Comparison of ENCODE assay signal across 28 mouse cellular contexts in the genomic region with DNA sequence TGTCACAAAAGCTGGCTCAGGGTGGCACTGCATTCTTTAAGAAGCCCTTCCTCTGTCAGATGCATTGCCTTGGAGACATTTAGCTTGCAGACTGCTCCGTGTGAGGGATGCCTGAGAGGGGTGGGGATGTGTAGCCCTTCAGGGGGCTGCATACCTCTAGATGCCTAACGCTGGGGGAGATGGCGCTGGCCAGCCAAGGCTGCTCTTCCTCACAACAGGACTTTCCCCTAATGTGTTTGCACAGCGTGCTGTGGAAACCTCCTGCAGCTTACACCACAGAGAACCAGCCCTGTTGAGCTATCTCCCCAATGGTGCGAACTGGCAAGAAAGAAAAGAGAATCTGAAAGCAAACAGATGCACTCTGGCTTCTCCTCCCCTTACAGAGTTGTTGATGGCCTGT. TPM values are rescaled to one million over a fixed set of nuclear protein-coding genes. Genes with fewer than 3 reads are reported as not detected.
DNase-seq lines count a peak whose midpoint lies in the region; ATAC-seq and TF ChIP-seq lines count a peak whose summit lies in the region.
"Had no signal": no experiment of that assay in that cellular context is flagged by ENCODE, and none has a peak within 500 bp of the region (broad histone marks: within the 10 kb centered on the region; RNA-seq: fewer than 3 reads in every experiment).

No protein-coding gene starts in this region.

- WGBS in forebrain, postnatal 0 days: 15% methylated on average over 5 of the region's 5 CpGs
- 10% methylated on average over 5 of the region's 5 CpGs for WGBS in forebrain, embryonic 16.5 days
- 14% methylated on average over 5 of the region's 5 CpGs for WGBS in hindbrain, embryonic 16.5 days
- WGBS in hindbrain, embryonic 11.5 days: 6% methylated on average over 5 of the region's 5 CpGs

- H3K4me3 ChIP-seq in forebrain, postnatal 0 days (ENCODE audit: low read depth, low read length): no peak overlapping the region
- H3K4me3 ChIP-seq in forebrain, embryonic 16.5 days (replicated peaks; ENCODE audit: low read length): no peak overlapping the region
- H3K4me3 ChIP-seq in hindbrain, embryonic 16.5 days (ENCODE audit: low read length): no peak overlapping the region
- no peak overlapping the region for H3K4me3 ChIP-seq in hindbrain, embryonic 11.5 days (ENCODE audit: low read depth, low read length)
- no peak overlapping the region for H3K4me3 ChIP-seq in ES-Bruce4 (ENCODE audit: low read depth, low read length)
- H3K4me3 ChIP-seq: embryonic facial prominence, embryonic 10.5 days; forebrain, embryonic 12.5 days; gastrocnemius, adult 2 months; kidney, embryonic 15.5 days; limb, embryonic 12.5 days; liver, embryonic 13.5 days; neural tube, embryonic 15.5 days had no signal

- H3K36me3 ChIP-seq in forebrain, postnatal 0 days (ENCODE audit: insufficient read depth): no peaks in the 10 kb centered on the region
- H3K36me3 ChIP-seq in forebrain, embryonic 16.5 days (ENCODE audit: control insufficient read depth, insufficient read depth): no peaks in the 10 kb centered on the region
- no peaks in the 10 kb centered on the region for H3K36me3 ChIP-seq in hindbrain, embryonic 16.5 days (ENCODE audit: control insufficient read depth, insufficient read depth, low read length)
- H3K36me3 ChIP-seq in hindbrain, embryonic 11.5 days (ENCODE audit: control insufficient read depth, insufficient read depth, low read length): no peaks in the 10 kb centered on the region
- no peaks in the 10 kb centered on the region for H3K36me3 ChIP-seq in ES-Bruce4 (ENCODE audit: control insufficient read depth, insufficient read depth, low read length, poor library complexity, severe bottlenecking)
- H3K36me3 ChIP-seq: embryonic facial prominence, embryonic 10.5 days; forebrain, embryonic 12.5 days; kidney, embryonic 15.5 days; limb, embryonic 12.5 days; liver, embryonic 13.5 days; neural tube, embryonic 15.5 days had no signal

- no peak for DNase-seq in forebrain, postnatal 0 days
- DNase-seq in hindbrain, embryonic 11.5 days (ENCODE audit: low spot score): no peak
- peak; percentile 27 for DNase-seq in brain, embryonic 14.5 days (ENCODE audit: low read depth)
- no peak for DNase-seq in spleen, adult 18-20 months
- DNase-seq: adrenal gland, postnatal 25 days; cerebellum, adult 11 months; cerebellum, postnatal 10 days; gastrocnemius, adult 2 months; heart, postnatal 14 days; kidney, postnatal 36 days; layer of hippocampus, postnatal 36 days; liver, embryonic 13.5 days; lung, adult 2 months; right cerebral cortex, adult 18-20 months had no signal

- no peak overlapping the region for H3K27ac ChIP-seq in forebrain, postnatal 0 days (ENCODE audit: low read depth, low read length)
- H3K27ac ChIP-seq in forebrain, embryonic 16.5 days (ENCODE audit: low read length): no peak overlapping the region
- no peak overlapping the region for H3K27ac ChIP-seq in hindbrain, embryonic 16.5 days (ENCODE audit: low read depth, low read length)
- H3K27ac ChIP-seq in hindbrain, embryonic 11.5 days (ENCODE audit: low read depth, low read length): no peak overlapping the region
- H3K27ac ChIP-seq in ES-Bruce4 (ENCODE audit: insufficient read depth, low read length): peak overlapping the region; percentile 92
- H3K27ac ChIP-seq: embryonic facial prominence, embryonic 10.5 days; forebrain, embryonic 12.5 days; gastrocnemius, adult 2 months; kidney, embryonic 15.5 days; liver, embryonic 13.5 days; macrophage; neural tube, embryonic 15.5 days; stomach, postnatal 0 days had no signal

- no peaks in the 10 kb centered on the region for H3K27me3 ChIP-seq in forebrain, postnatal 0 days (ENCODE audit: insufficient read depth, low read length)
- H3K27me3 ChIP-seq in forebrain, embryonic 16.5 days (replicated peaks; ENCODE audit: control insufficient read depth, insufficient read depth, low read length): no peaks in the 10 kb centered on the region
- no peaks in the 10 kb centered on the region for H3K27me3 ChIP-seq in hindbrain, embryonic 16.5 days (replicated peaks; ENCODE audit: control insufficient read depth, insufficient read depth, low read length)
- H3K27me3 ChIP-seq in hindbrain, embryonic 11.5 days (ENCODE audit: control insufficient read depth, insufficient read depth, low read length): no peaks in the 10 kb centered on the region
- no peaks in the 10 kb centered on the region for H3K27me3 ChIP-seq in ES-Bruce4 (ENCODE audit: control insufficient read depth, insufficient read depth, low read length, poor library complexity, severe bottlenecking)
- H3K27me3 ChIP-seq: kidney, embryonic 15.5 days; liver, embryonic 13.5 days; neural tube, embryonic 15.5 days had no signal

- no peak overlapping the region for H3K4me2 ChIP-seq in forebrain, postnatal 0 days (ENCODE audit: low read depth)
- no peak overlapping the region for H3K4me2 ChIP-seq in forebrain, embryonic 16.5 days (ENCODE audit: low read length)
- no peak overlapping the region for H3K4me2 ChIP-seq in hindbrain, embryonic 16.5 days (ENCODE audit: low read length)
- H3K4me2 ChIP-seq in hindbrain, embryonic 11.5 days (replicated peaks; ENCODE audit: low read depth, low read length): no peak overlapping the region
- H3K4me2 ChIP-seq: forebrain, embryonic 12.5 days; heart, embryonic 11.5 days; kidney, embryonic 15.5 days; limb, embryonic 12.5 days; liver, embryonic 13.5 days; midbrain, embryonic 11.5 days; neural tube, embryonic 15.5 days had no signal

- H3K9ac ChIP-seq in forebrain, postnatal 0 days: no peak overlapping the region
- H3K9ac ChIP-seq in forebrain, embryonic 16.5 days (replicated peaks; ENCODE audit: low read depth, low read length): no peak overlapping the region
- H3K9ac ChIP-seq in hindbrain, embryonic 16.5 days (ENCODE audit: low read depth, low read length): no peak overlapping the region
- H3K9ac ChIP-seq in hindbrain, embryonic 11.5 days (ENCODE audit: low read depth, low read length): no peak overlapping the region
- H3K9ac ChIP-seq in ES-Bruce4 (ENCODE audit: low read depth, poor library complexity, severe bottlenecking): no peak overlapping the region
- H3K9ac ChIP-seq: forebrain, embryonic 12.5 days; kidney, embryonic 15.5 days; limb, embryonic 12.5 days; liver, embryonic 13.5 days; neural tube, embryonic 15.5 days had no signal

- H3K4me1 ChIP-seq in forebrain, postnatal 0 days (ENCODE audit: insufficient read depth): no peaks in the 10 kb centered on the region; the same call in 1 of the 2 replicates
- H3K4me1 ChIP-seq in forebrain, embryonic 16.5 days (replicated peaks; ENCODE audit: control insufficient read depth, insufficient read depth, low read length): peaks cover 4% of the 10 kb centered on the region; the same call in 1 of the 2 replicates
- H3K4me1 ChIP-seq in hindbrain, embryonic 16.5 days (ENCODE audit: control insufficient read depth, insufficient read depth, low read depth, low read length): peaks cover 5% of the 10 kb centered on the region; the same call in 1 of the 2 replicates
- H3K4me1 ChIP-seq in hindbrain, embryonic 11.5 days (replicated peaks; ENCODE audit: control insufficient read depth, insufficient read depth, low read length): peaks cover 3% of the 10 kb centered on the region; the same call in 1 of the 2 replicates
- H3K4me1 ChIP-seq in ES-Bruce4 (ENCODE audit: control insufficient read depth, insufficient read depth, low read length): peaks cover 4% of the 10 kb centered on the region

- TF ChIP-seq CTCF in forebrain, postnatal 0 days (IDR thresholded peaks at IDR 0.05; ENCODE audit: low read depth): no peak
- TF ChIP-seq CTCF in ES-Bruce4 (IDR thresholded peaks at IDR 0.05; ENCODE audit: low read depth, low read length): no peak
- TF ChIP-seq CTCF in brain, embryonic 14.5 days (IDR thresholded peaks at IDR 0.05; ENCODE audit: borderline replicate concordance, extremely low read depth, insufficient read depth, insufficient read length): no peak

- ATAC-seq in forebrain, postnatal 0 days: peak; percentile 38
- ATAC-seq in forebrain, embryonic 16.5 days: no peak
- ATAC-seq in hindbrain, embryonic 16.5 days: peak; percentile 45; the same call in 1 of the 2 replicates
- no peak for ATAC-seq in hindbrain, embryonic 11.5 days (ENCODE audit: low FRiP score)
- no peak for ATAC-seq in erythroid progenitor cell, adult 5-6 weeks (replicated peaks; ENCODE audit: low FRiP score, poor library complexity, severe bottlenecking)
- ATAC-seq: intestine, postnatal 0 days had no signal

- no peak for TF ChIP-seq POLR2A in ES-Bruce4 (IDR thresholded peaks at IDR 0.05; ENCODE audit: insufficient read depth, low read length)
- no peak for TF ChIP-seq POLR2A in brain, embryonic 14.5 days (IDR thresholded peaks at IDR 0.05; ENCODE audit: borderline replicate concordance, extremely low read depth, insufficient read depth, insufficient read length, poor library complexity, severe bottlenecking)

- peak; percentile 97 for TF ChIP-seq EP300 in ES-Bruce4 (IDR thresholded peaks at IDR 0.05; ENCODE audit: insufficient read depth, low read depth, low read length)

- H3K9me3 ChIP-seq in forebrain, postnatal 0 days (ENCODE audit: low read length): no peaks in the 10 kb centered on the region
- no peaks in the 10 kb centered on the region for H3K9me3 ChIP-seq in forebrain, embryonic 16.5 days (ENCODE audit: control insufficient read depth, low read length)
- no peaks in the 10 kb centered on the region for H3K9me3 ChIP-seq in hindbrain, embryonic 16.5 days (ENCODE audit: control insufficient read depth, low read length)
- no peaks in the 10 kb centered on the region for H3K9me3 ChIP-seq in hindbrain, embryonic 11.5 days (ENCODE audit: control insufficient read depth, low read length)
- H3K9me3 ChIP-seq in ES-Bruce4 (replicated peaks; ENCODE audit: control insufficient read depth, insufficient read depth, low read length, poor library complexity, severe bottlenecking): peaks cover 2% of the 10 kb centered on the region; the same call in 1 of the 2 replicates
- H3K9me3 ChIP-seq: embryonic facial prominence, embryonic 10.5 days; forebrain, embryonic 12.5 days; kidney, embryonic 15.5 days; limb, embryonic 12.5 days; liver, embryonic 13.5 days; neural tube, embryonic 15.5 days had no signal

RNA-seq across cellular contexts. Expression of a gene that starts 51.9 kb away (rescaled TPM):
- total RNA-seq in forebrain, postnatal 0 days (2014; rRNA removed): 50.9 and 53.5 TPM in 2 replicates
- 29.5 and 29.6 TPM in 2 replicates for polyA plus RNA-seq in forebrain, postnatal 0 days (2015; fragmentation: Nextera tagmentation; extraction: Ambion mirVana)
- polyA plus RNA-seq in forebrain, embryonic 16.5 days (2015; fragmentation: Nextera tagmentation; extraction: Ambion mirVana): 54.6 and 68.2 TPM in 2 replicates
- 9.6 and 16.8 TPM in 2 replicates for polyA plus RNA-seq in hindbrain, embryonic 16.5 days (2015; fragmentation: Nextera tagmentation; extraction: Ambion mirVana)
- polyA plus RNA-seq in hindbrain, embryonic 11.5 days (2014; fragmentation: Nextera tagmentation; extraction: Ambion mirVana): 36.3 and 43.6 TPM in 2 replicates
- 22.8 and 27.0 TPM in 2 replicates for polyA plus RNA-seq in ES-Bruce4 (2011; ENCODE audit: insufficient read depth, insufficient read length, low read depth, missing spikeins)
- polyA plus RNA-seq in brain, embryonic 14.5 days (2012; rRNA removed): 89.3 and 111 TPM in 2 replicates
- total RNA-seq in erythroid progenitor cell, adult 5-6 weeks (2015; ENCODE audit: low replicate concordance): not detected in 2 replicates
- 3.2 TPM in 1 of 2 replicates, not detected in the other for total RNA-seq in erythroid progenitor cell, adult 5-6 weeks (2017; ENCODE audit: low replicate concordance)

Comparison
In these comparisons a context has a peak if more than half of its experiments do, and no peak if none do; other contexts are left out.
1. ATAC-seq: peak in forebrain, postnatal 0 days (single experiment) and hindbrain, embryonic 16.5 days (single experiment); none in forebrain, embryonic 16.5 days (single experiment), hindbrain, embryonic 11.5 days (single experiment) and erythroid progenitor cell, adult 5-6 weeks (single experiment).